Mouse (Mus musculus) liver, embryonic 12.5 days (tissue): ENCODE results near the gene Csf2. TPM values are rescaled to one million over a fixed set of nuclear protein-coding genes. Genes with fewer than 3 reads are reported as not detected.
"Not testable (repeated sequence)": the region's sequence is repeated elsewhere in the genome, so short reads cannot be mapped to it uniquely, and the experiment has no call there.

Source experiments
- ATAC-seq: fragments of 200-750 bp; cut with Nextera tagmentation; 2 replicates; pipeline ENCODE4 v1.8.0; 2017; ENCODE audit warnings: moderate number of reproducible peaks, mild to moderate bottlenecking, moderate library complexity
- H3K27ac ChIP-seq: fragments of 300-500 bp; sonication (generic); 2 replicates; pipeline ENCODE4 v1.5.1; 2016; ENCODE audit warnings: mild to moderate bottlenecking
- H3K27me3 ChIP-seq: fragments of 300-500 bp; sonication (generic); replicated peaks from 2 replicates; pipeline ENCODE4 v1.6.1; 2016; ENCODE audit warnings: mild to moderate bottlenecking, moderate library complexity
- H3K36me3 ChIP-seq: fragments of 300-500 bp; sonication (generic); 2 replicates; pipeline ENCODE4 v1.6.1; 2016; ENCODE audit warnings: mild to moderate bottlenecking, moderate library complexity
- H3K4me1 ChIP-seq: fragments of 300-500 bp; sonication (generic); 2 replicates; pipeline ENCODE4 v1.6.1; 2016
- H3K4me2 ChIP-seq: fragments of 300-500 bp; sonication (generic); 2 replicates; pipeline ENCODE4 v1.6.1; 2016; ENCODE audit warnings: mild to moderate bottlenecking, moderate library complexity
- H3K4me3 ChIP-seq: fragments of 300-500 bp; sonication (generic); 2 replicates; pipeline ENCODE4 v1.5.1; 2016; ENCODE audit warnings: mild to moderate bottlenecking, moderate library complexity
- H3K9ac ChIP-seq: fragments of 300-500 bp; sonication (generic); 2 replicates; pipeline ENCODE4 v1.6.1; 2016; ENCODE audit warnings: mild to moderate bottlenecking, moderate library complexity
- H3K9me3 ChIP-seq: fragments of 300-500 bp; sonication (generic); replicated peaks from 2 replicates; pipeline ENCODE4 v1.6.1; 2016; ENCODE audit warnings: mild to moderate bottlenecking, moderate library complexity
- WGBS: fragments of 180-500 bp; shearing (Covaris S2); methylation state at CpG from one replicate; pipeline ENCODE4 v1.1.7; 2016; ENCODE audit not compliant: insufficient replicate concordance; 5-methylcytosine and 5-hydroxymethylcytosine counted together
- polyA plus RNA-seq: library from polyadenylated mRNA; unstranded; fragments of >200 nt; fragmentation: Nextera tagmentation; extraction: Ambion mirVana; gene quantifications from 2 replicates; pipeline ENCODE4 v1.2.1, GENCODE M21; 2016

Gene Csf2
- polyA plus RNA-seq = not detected in 2 replicates

GRCm38 (mm10) chr11:54248940-54249717 lies at the start of gene Csf2:
Csf2 (minus strand) TSS chr11:54249667.
- H3K4me3 ChIP-seq = no peak within 1 kb of the TSS
- no peak within 1 kb of the TSS for H3K9ac ChIP-seq
- H3K9me3 ChIP-seq = no peaks in the 10 kb centered on the region
- H3K27me3 ChIP-seq = no peaks in the 10 kb centered on the region
- peak; percentile 72; the same call in 1 of the 2 replicates for ATAC-seq
- no peak within 1 kb of the TSS for H3K4me2 ChIP-seq
- H3K36me3 ChIP-seq = no peaks in the 10 kb centered on the region
- WGBS = 27% methylated on average over 11 of the region's 11 CpGs
- H3K4me1 ChIP-seq = peaks cover 15% of the 10 kb centered on the region
- no peak within 1 kb of the TSS for H3K27ac ChIP-seq

GRCm38 (mm10) chr11:54298777-54299176 lies 49.3 kb upstream of the Csf2 start:
- Histone ChIP-seq H3K27me3 (peaks cover 23% of the 10 kb centered on the region), H3K9me3 (0 out of 2 replicates have a peak, but pooled peaks cover 4% of the 10 kb centered on the region), H3K4me3 (no peak overlapping the region), H3K36me3 (no peaks in the 10 kb centered on the region), H3K9ac (no peak overlapping the region), H3K27ac (no peak overlapping the region), H3K4me2 (no peak overlapping the region), H3K4me1 (0 out of 2 replicates have a peak, but pooled peaks cover 4% of the 10 kb centered on the region)
- ATAC-seq = no peak

- H3K27me3 ChIP-seq = peaks cover 10% of the 10 kb centered on the region
- WGBS = 76% methylated on average over 2 of the region's 2 CpGs
- H3K4me2 ChIP-seq, ATAC-seq, H3K36me3 ChIP-seq, H3K9ac ChIP-seq, H3K4me3 ChIP-seq, H3K27ac ChIP-seq, H3K4me1 ChIP-seq, H3K9me3 ChIP-seq: not testable (repeated sequence)
Observed at GRCm38 (mm10) chr11:54297471-54297870, 48.0 kb upstream of the Csf2 start.

GRCm38 (mm10) chr11:54296734-54297133 lies 47.3 kb upstream of the Csf2 start:
- WGBS = 77% methylated on average over 1 of the region's 1 CpGs
- H3K36me3 ChIP-seq = no peaks in the 10 kb centered on the region
- 0 out of 2 replicates have a peak, but pooled peaks cover 3% of the 10 kb centered on the region for H3K4me1 ChIP-seq
- no peak overlapping the region for H3K27ac ChIP-seq
- no peak overlapping the region for H3K9ac ChIP-seq
- ATAC-seq = no peak
- H3K4me3 ChIP-seq = no peak overlapping the region
- peaks cover 3% of the 10 kb centered on the region for H3K27me3 ChIP-seq
- 0 out of 2 replicates have a peak, but pooled peaks cover 4% of the 10 kb centered on the region for H3K9me3 ChIP-seq
- H3K4me2 ChIP-seq = no peak overlapping the region

- Histone ChIP-seq H3K4me3 (no peak overlapping the region), H3K36me3 (no peaks in the 10 kb centered on the region), H3K9ac (no peak overlapping the region), H3K27ac (no peak overlapping the region), H3K4me1 (0 out of 2 replicates have a peak, but pooled peaks cover 3% of the 10 kb centered on the region), H3K4me2 (no peak overlapping the region), H3K9me3 (0 out of 2 replicates have a peak, but pooled peaks cover 4% of the 10 kb centered on the region), H3K27me3 (no peaks in the 10 kb centered on the region)
- 60% methylated on average over 4 of the region's 4 CpGs for WGBS
- no peak for ATAC-seq
Observed at GRCm38 (mm10) chr11:54295971-54296370, 46.5 kb upstream of the Csf2 start.

- Histone ChIP-seq H3K4me1 (0 out of 2 replicates have a peak, but pooled peaks cover 3% of the 10 kb centered on the region), H3K27ac (no peak overlapping the region), H3K9me3 (0 out of 2 replicates have a peak, but pooled peaks cover 4% of the 10 kb centered on the region), H3K36me3 (no peaks in the 10 kb centered on the region), H3K4me3 (no peak overlapping the region), H3K9ac (no peak overlapping the region), H3K4me2 (no peak overlapping the region), H3K27me3 (no peaks in the 10 kb centered on the region)
- 57% methylated on average over 12 of the region's 12 CpGs for WGBS
- no peak for ATAC-seq
Observed at GRCm38 (mm10) chr11:54293980-54294807, 44.7 kb upstream of the Csf2 start.

- Histone ChIP-seq H3K4me3 (no peak overlapping the region), H3K9ac (no peak overlapping the region), H3K4me2 (no peak overlapping the region), H3K36me3 (no peaks in the 10 kb centered on the region), H3K27me3 (no peaks in the 10 kb centered on the region), H3K9me3 (no peaks in the 10 kb centered on the region), H3K4me1 (0 out of 2 replicates have a peak, but pooled peaks cover 3% of the 10 kb centered on the region), H3K27ac (no peak overlapping the region)
- 66% methylated on average over 2 of the region's 2 CpGs for WGBS
- no peak for ATAC-seq
Observed at GRCm38 (mm10) chr11:54292163-54292562, 42.7 kb upstream of the Csf2 start.

- Histone ChIP-seq H3K27ac (no peak overlapping the region), H3K9ac (no peak overlapping the region), H3K36me3 (no peaks in the 10 kb centered on the region), H3K4me2 (no peak overlapping the region), H3K27me3 (no peaks in the 10 kb centered on the region), H3K4me3 (no peak overlapping the region), H3K4me1 (0 out of 2 replicates have a peak, but pooled peaks cover 3% of the 10 kb centered on the region), H3K9me3 (no peaks in the 10 kb centered on the region)
- ATAC-seq = no peak
- WGBS = 53% methylated on average over 8 of the region's 8 CpGs
Observed at GRCm38 (mm10) chr11:54287821-54288453, 38.5 kb upstream of the Csf2 start.

- Histone ChIP-seq H3K27ac (no peak overlapping the region), H3K36me3 (no peaks in the 10 kb centered on the region), H3K27me3 (peaks cover 14% of the 10 kb centered on the region; the same call in 1 of the 2 replicates), H3K9ac (no peak overlapping the region), H3K9me3 (no peaks in the 10 kb centered on the region), H3K4me3 (no peak overlapping the region), H3K4me1 (no peaks in the 10 kb centered on the region), H3K4me2 (no peak overlapping the region)
- ATAC-seq = no peak
- WGBS = 26% methylated on average over 5 of the region's 5 CpGs
Observed at GRCm38 (mm10) chr11:54271437-54271949, 22.0 kb upstream of the Csf2 start.

GRCm38 (mm10) chr11:54269191-54269896 lies 19.9 kb upstream of the Csf2 start:
- Histone ChIP-seq H3K4me1 (no peaks in the 10 kb centered on the region), H3K27me3 (peaks cover 14% of the 10 kb centered on the region; the same call in 1 of the 2 replicates), H3K27ac (no peak overlapping the region), H3K4me2 (no peak overlapping the region), H3K9me3 (no peaks in the 10 kb centered on the region), H3K9ac (no peak overlapping the region), H3K36me3 (no peaks in the 10 kb centered on the region), H3K4me3 (no peak overlapping the region)
- 50% methylated on average over 3 of the region's 3 CpGs for WGBS
- ATAC-seq = no peak

- Histone ChIP-seq H3K4me3 (no peak within 1 kb of the TSS), H3K36me3 (no peaks in the 10 kb centered on the region), H3K9ac (no peak within 1 kb of the TSS), H3K27ac (no peak within 1 kb of the TSS), H3K4me2 (no peak within 1 kb of the TSS), H3K27me3 (peaks cover 14% of the 10 kb centered on the region; the same call in 1 of the 2 replicates), H3K9me3 (no peaks in the 10 kb centered on the region), H3K4me1 (no peaks in the 10 kb centered on the region)
- WGBS = 47% methylated on average over 6 of the region's 6 CpGs
- no peak for ATAC-seq
Observed at GRCm38 (mm10) chr11:54267177-54267576, 17.7 kb upstream of the Csf2 start, which contains the start of gene Il3. Il3 (minus strand) TSS chr11:54267277.
